Comparison of ENCODE assay signal across 9 mouse cellular contexts in the genomic region with DNA sequence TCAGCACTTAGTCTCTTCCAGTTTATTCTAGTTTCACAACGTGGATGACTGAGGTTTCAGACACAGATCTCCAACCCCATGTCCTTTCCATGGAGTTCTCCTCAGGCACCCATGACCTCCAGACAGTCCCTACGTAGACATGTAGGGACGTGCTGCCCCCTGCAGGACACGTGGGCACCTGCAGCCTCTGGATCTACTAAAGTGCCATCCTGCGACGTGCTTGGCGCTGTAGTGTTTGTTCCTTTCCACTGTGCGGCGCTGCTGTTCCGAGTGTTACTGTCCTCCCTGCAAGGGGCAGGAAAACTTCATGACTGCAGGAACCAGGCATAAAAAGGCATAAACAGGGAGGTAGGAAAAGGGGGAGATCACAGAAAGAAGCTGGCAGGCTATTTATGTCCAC. TPM values are rescaled to one million over a fixed set of nuclear protein-coding genes. Genes with fewer than 3 reads are reported as not detected.
DNase-seq lines count a peak whose midpoint lies in the region; ATAC-seq lines count a peak whose summit lies in the region.
"Had no signal": no experiment of that assay in that cellular context is flagged by ENCODE, and none has a peak within 500 bp of the region (broad histone marks: within the 10 kb centered on the region; RNA-seq: fewer than 3 reads in every experiment).

No protein-coding gene starts in this region.

- 0 out of 2 replicates have a peak, but pooled peaks cover 8% of the 10 kb centered on the region for H3K27me3 ChIP-seq in hindbrain, embryonic 14.5 days (ENCODE audit: control insufficient read depth, insufficient read depth, low read length)
- peaks cover 24% of the 10 kb centered on the region for H3K27me3 ChIP-seq in hindbrain, embryonic 13.5 days
- H3K27me3 ChIP-seq in stomach, embryonic 16.5 days (ENCODE audit: control insufficient read depth, insufficient read depth, low read length), result no peaks in the 10 kb centered on the region
- H3K27me3 ChIP-seq: embryonic facial prominence, embryonic 15.5 days had no signal

- no peak overlapping the region for H3K4me2 ChIP-seq in hindbrain, embryonic 14.5 days (replicated peaks)
- H3K4me2 ChIP-seq in hindbrain, embryonic 13.5 days, result no peak overlapping the region
- no peak overlapping the region for H3K4me2 ChIP-seq in stomach, embryonic 16.5 days (ENCODE audit: low read depth, low read length)
- H3K4me2 ChIP-seq: embryonic facial prominence, embryonic 15.5 days had no signal

- H3K9ac ChIP-seq in hindbrain, embryonic 14.5 days, result no peak overlapping the region
- H3K9ac ChIP-seq in hindbrain, embryonic 13.5 days, result no peak overlapping the region
- no peak overlapping the region for H3K9ac ChIP-seq in stomach, embryonic 16.5 days (ENCODE audit: low read length)
- H3K9ac ChIP-seq: embryonic facial prominence, embryonic 15.5 days had no signal

- H3K9me3 ChIP-seq in hindbrain, embryonic 14.5 days (ENCODE audit: control insufficient read depth, low read length), result no peaks in the 10 kb centered on the region
- no peaks in the 10 kb centered on the region for H3K9me3 ChIP-seq in hindbrain, embryonic 13.5 days
- H3K9me3 ChIP-seq in stomach, embryonic 16.5 days (replicated peaks; ENCODE audit: control insufficient read depth, low read length), result no peaks in the 10 kb centered on the region
- H3K9me3 ChIP-seq: embryonic facial prominence, embryonic 15.5 days had no signal

- no peak overlapping the region for H3K27ac ChIP-seq in hindbrain, embryonic 14.5 days
- H3K27ac ChIP-seq in hindbrain, embryonic 13.5 days, result no peak overlapping the region
- H3K27ac ChIP-seq in stomach, embryonic 16.5 days (ENCODE audit: low read length), result no peak overlapping the region
- H3K27ac ChIP-seq: embryonic facial prominence, embryonic 15.5 days had no signal

- DNase-seq in hindbrain, embryonic 14.5 days (ENCODE audit: low spot score), result peak; percentile 75
- peak; percentile 69 for DNase-seq in brain, adult 2 months (ENCODE audit: low read depth, low spot score)
- DNase-seq in hindlimb bud, embryonic 11.5 days (ENCODE audit: extremely low spot score, low read depth, low spot score), result peak; percentile 26
- peak; percentile 77 to 91 for DNase-seq in left cerebral cortex, postnatal 14 days (ENCODE audit: low spot score in 2 of 2)

- H3K36me3 ChIP-seq in hindbrain, embryonic 14.5 days (replicated peaks; ENCODE audit: control insufficient read depth, insufficient read depth), result no peaks in the 10 kb centered on the region
- no peaks in the 10 kb centered on the region for H3K36me3 ChIP-seq in hindbrain, embryonic 13.5 days
- H3K36me3 ChIP-seq in stomach, embryonic 16.5 days (ENCODE audit: control insufficient read depth, insufficient read depth, low read length), result no peaks in the 10 kb centered on the region
- H3K36me3 ChIP-seq: embryonic facial prominence, embryonic 15.5 days had no signal

- H3K4me1 ChIP-seq in hindbrain, embryonic 14.5 days (replicated peaks; ENCODE audit: control insufficient read depth, insufficient read depth, low read length), result no peaks in the 10 kb centered on the region
- no peaks in the 10 kb centered on the region for H3K4me1 ChIP-seq in hindbrain, embryonic 13.5 days (replicated peaks)
- no peaks in the 10 kb centered on the region for H3K4me1 ChIP-seq in stomach, embryonic 16.5 days (ENCODE audit: control insufficient read depth, insufficient read depth, low read length)
- H3K4me1 ChIP-seq: embryonic facial prominence, embryonic 15.5 days had no signal

- ATAC-seq in hindbrain, embryonic 14.5 days (ENCODE audit: low FRiP score), result no peak
- no peak for ATAC-seq in hindbrain, embryonic 13.5 days (ENCODE audit: low FRiP score)
- ATAC-seq in erythroblast, adult 5-6 weeks (replicated peaks; ENCODE audit: low FRiP score, poor library complexity, severe bottlenecking), result peak; percentile 89
- peak; percentile 80 for ATAC-seq in monocyte, adult 5-6 weeks (replicated peaks; ENCODE audit: insufficient number of reproducible peaks, low FRiP score, low TSS enrichment, poor library complexity, severe bottlenecking)
- 0 out of 2 replicates have a peak, but pooled peaks have one; percentile 29 for ATAC-seq in stomach, embryonic 16.5 days (ENCODE audit: insufficient read depth, low FRiP score)

- H3K4me3 ChIP-seq in hindbrain, embryonic 14.5 days (replicated peaks; ENCODE audit: low read length), result no peak overlapping the region
- no peak overlapping the region for H3K4me3 ChIP-seq in hindbrain, embryonic 13.5 days
- no peak overlapping the region for H3K4me3 ChIP-seq in stomach, embryonic 16.5 days (replicated peaks; ENCODE audit: low read length)
- H3K4me3 ChIP-seq: embryonic facial prominence, embryonic 15.5 days had no signal

- WGBS in hindbrain, embryonic 14.5 days, result 3% methylated on average over 10 of the region's 10 CpGs
- WGBS in hindbrain, embryonic 13.5 days, result 3% methylated on average over 10 of the region's 10 CpGs
- 2% methylated on average over 10 of the region's 10 CpGs for WGBS in stomach, embryonic 16.5 days

- intact Hi-C loops in left cerebral cortex, postnatal 14 days (cut with DNase I), result no loop called here

RNA-seq across cellular contexts. Expression of gene Wnt8b, which starts 19.1 kb away (rescaled TPM):
- polyA plus RNA-seq in hindbrain, embryonic 14.5 days (2014; fragmentation: Nextera tagmentation; extraction: Ambion mirVana), result 0.12 TPM in 1 of 2 replicates, not detected in the other
- polyA plus RNA-seq in hindbrain, embryonic 13.5 days (2015; fragmentation: Nextera tagmentation; extraction: Ambion mirVana), result 0.43 and 0.78 TPM in 2 replicates
- not detected in 2 replicates for total RNA-seq in erythroblast, adult 5-6 weeks (2015; ENCODE audit: low replicate concordance)
- not detected in 2 replicates for total RNA-seq in erythroblast, adult 5-6 weeks (2017; ENCODE audit: low replicate concordance)
- not detected for total RNA-seq in left cerebral cortex, postnatal 14 days (2021)
- total RNA-seq in monocyte, adult 5-6 weeks (2017), result not detected in 3 replicates
- not detected in 2 replicates for polyA plus RNA-seq in stomach, embryonic 16.5 days (2015; fragmentation: Nextera tagmentation; extraction: Ambion mirVana)
- polyA plus RNA-seq: embryonic facial prominence, embryonic 15.5 days had no signal

Comparison
In these comparisons a context has a peak if more than half of its experiments do, and no peak if none do; other contexts are left out.
1. ATAC-seq: peak in erythroblast, adult 5-6 weeks (single experiment), monocyte, adult 5-6 weeks (single experiment) and stomach, embryonic 16.5 days (single experiment); none in hindbrain, embryonic 14.5 days (single experiment) and hindbrain, embryonic 13.5 days (single experiment).
2. DNase-seq: peak in every context shown above with its lines; median percentile 84 in left cerebral cortex, postnatal 14 days; 75 in hindbrain, embryonic 14.5 days; 69 in brain, adult 2 months; 26 in hindlimb bud, embryonic 11.5 days.